Mouse (Mus musculus) neutrophil, adult 5-6 weeks (primary cell): ENCODE results near the gene Asb15. TPM values are rescaled to one million over a fixed set of nuclear protein-coding genes. Genes with fewer than 3 reads are reported as not detected.

Experiments used
- total RNA-seq: library from RNA; stranded (forward); fragments of 200-1000 nt; gene quantifications from 2 replicates; pipeline ENCODE4 v1.2.3, GENCODE M21; 2017

Asb15 gene
- total RNA-seq, 1 experiment from 2014 or later: not detected

Other genes with a start within 250 kb of the Asb15 start
- gene Iqub, start 13.1 kb upstream of the Asb15 start, total RNA-seq: not detected in 2 replicates
- 75.1 and 93.8 TPM in 2 replicates for gene Ndufa5, start 131 bp upstream of the Asb15 start, total RNA-seq
- gene Lmod2, start 69.6 kb downstream of the Asb15 start, total RNA-seq: not detected in 2 replicates
- 16.0 and 19.8 TPM in 2 replicates for gene Wasl, start 136.9 kb downstream of the Asb15 start, total RNA-seq
- 0.12 TPM in 1 of 2 replicates, not detected in the other for gene Hyal6, start 205.1 kb downstream of the Asb15 start, total RNA-seq
- not detected in 2 replicates for gene Hyal4, start 220.2 kb downstream of the Asb15 start, total RNA-seq